Mouse (Mus musculus) heart, postnatal 0 days (tissue): ENCODE results near the gene Per1.

ENCODE experiments used
- CTCF ChIP-seq: IDR thresholded peaks from 2 replicates; pipeline ENCODE4 v1.5.1; 2016; ENCODE audit warnings: antibody characterized with exemption, control low read depth, low read depth
- EP300 ChIP-seq: IDR thresholded peaks from 2 replicates; pipeline ENCODE4 v1.6.1; 2016; ENCODE audit warnings: antibody characterized with exemption, low read depth

DNA sequence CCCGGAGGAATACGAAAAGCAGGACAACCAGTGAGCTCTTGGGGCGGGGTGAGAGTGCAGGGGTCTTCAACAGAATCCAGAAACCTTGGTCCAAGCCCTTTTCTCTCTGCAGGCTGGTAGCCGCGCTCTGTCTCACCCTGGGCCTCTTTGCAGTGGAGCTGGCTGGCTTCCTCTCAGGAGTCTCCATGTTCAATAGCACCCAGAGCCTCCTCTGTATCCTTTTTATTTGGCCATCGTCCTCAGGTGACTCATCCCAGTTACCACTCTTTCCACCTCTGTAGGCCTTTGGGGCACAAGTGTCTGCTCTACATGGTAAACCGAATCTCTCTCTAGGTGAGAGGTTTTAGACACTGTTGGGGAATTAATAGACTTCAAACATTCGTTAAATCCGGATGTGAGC, 23.8 kb upstream of the Per1 start:
- TF ChIP-seq CTCF (no peak), EP300 (no peak)
